Mouse (Mus musculus) thymus, postnatal 14 days (tissue): ENCODE data around the gene Gm10408.
"Not testable (repeated sequence)": the region's sequence is repeated elsewhere in the genome, so short reads cannot be mapped to it uniquely, and the experiment has no call there.

Experiments used
- DNase-seq: peaks from one replicate; pipeline ENCODE4 v3.0.0; 2021

The Gm10408 gene

DNA sequence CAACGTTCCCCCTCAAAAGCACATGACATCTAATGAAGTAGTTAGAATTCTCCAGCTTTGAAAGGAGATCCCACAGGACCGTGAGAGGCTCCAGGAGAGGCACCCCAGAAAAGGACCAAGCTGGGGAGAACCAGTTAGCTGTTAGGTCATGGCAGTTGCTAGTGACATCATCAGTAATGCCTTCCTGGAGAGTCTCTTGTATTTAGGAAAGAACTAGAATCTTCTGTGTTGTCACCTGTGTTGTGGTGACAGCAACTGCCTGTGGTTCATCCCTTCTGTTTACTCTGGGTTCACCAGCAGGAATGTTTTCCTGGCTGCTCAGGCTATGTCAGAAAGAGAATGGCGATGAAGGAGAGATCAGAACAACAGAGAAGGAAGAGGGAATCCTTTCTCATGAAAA, at the start of gene Gm10408:
Gene Gm10408 (plus strand): TSS at position 301 of the 400 bp plus-strand sequence.
- not testable (repeated sequence) for DNase-seq

- DNase-seq = not testable (repeated sequence)
Measured at GRCm38 (mm10) chr14:3412314-3412713, 36.9 kb upstream of the Gm10408 start, which contains the start of gene Gm10409. TSS of gene Gm10409 (plus strand) at chr14:3412614.

DNA sequence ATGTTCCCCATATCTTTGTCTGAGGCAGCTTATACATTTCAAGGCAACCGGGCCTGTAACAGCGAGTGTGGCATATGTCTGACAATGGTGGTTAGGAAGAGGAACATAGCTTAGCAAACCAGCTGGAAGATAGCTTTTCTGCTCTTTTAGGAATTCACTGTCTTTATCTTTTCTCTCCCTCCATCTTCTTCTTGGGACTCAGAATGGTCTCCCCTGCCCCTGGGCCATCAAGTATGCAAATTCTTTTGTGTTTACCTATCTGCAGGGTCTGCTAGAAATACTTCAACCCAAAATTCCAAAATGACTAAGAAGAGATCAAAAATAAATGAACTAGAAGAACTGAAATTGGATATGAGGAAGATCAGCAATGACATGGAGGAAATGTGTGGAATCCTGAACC, 21.4 kb upstream of the Gm10408 start, which contains the start of gene Gm3005:
Gene Gm3005 (plus strand): TSS at position 301 of the 400 bp plus-strand sequence.
- not testable (repeated sequence) for DNase-seq
